Mouse (Mus musculus): ENCODE results near the gene Gm20671. TPM values are rescaled to one million over a fixed set of nuclear protein-coding genes. Genes with fewer than 3 reads are reported as not detected.

Gm20671 gene
- polyA plus RNA-seq, 1 experiment, result 26.3 TPM

GRCm38 (mm10) chr5:32713703-32714467 lies 113.0 kb downstream of the Gm20671 start:
- TF ChIP-seq CTCF (IDR thresholded peaks at IDR 0.05; ENCODE audit: borderline replicate concordance, control insufficient read depth, extremely low read depth, insufficient read depth, low read length, poor library complexity), result peak; percentile 99
- TF ChIP-seq POLR2A (IDR thresholded peaks at IDR 0.05; ENCODE audit: control insufficient read depth, extremely low read depth, insufficient read depth, low read length, poor library complexity), result 0 out of 2 replicates have a peak, but pooled peaks have one; percentile 56
- peaks cover 3% of the 10 kb centered on the region for H3K4me1 ChIP-seq (replicated peaks; ENCODE audit: control insufficient read depth, insufficient read depth, low read length)
- DNase-seq, result peak; percentile 86
- H3K27me3 ChIP-seq (ENCODE audit: control insufficient read depth, insufficient read depth, low read length), result no peaks in the 10 kb centered on the region
- H3K27ac ChIP-seq (ENCODE audit: control insufficient read depth, insufficient read depth, low read length), result peak overlapping the region; percentile 67
- under 1% methylated on average over 55 of the region's 55 CpGs for WGBS
- peak overlapping the region; percentile 81 for H3K4me3 ChIP-seq (ENCODE audit: control insufficient read depth, insufficient read depth, low read length)
- no peaks in the 10 kb centered on the region for H3K36me3 ChIP-seq (ENCODE audit: control insufficient read depth, insufficient read depth, low read length)

- H3K36me3 ChIP-seq (ENCODE audit: control insufficient read depth, insufficient read depth, low read length), result no peaks in the 10 kb centered on the region
- peaks cover 3% of the 10 kb centered on the region for H3K4me1 ChIP-seq (replicated peaks; ENCODE audit: control insufficient read depth, insufficient read depth, low read length)
- peak overlapping the region; percentile 81 for H3K4me3 ChIP-seq (ENCODE audit: control insufficient read depth, insufficient read depth, low read length)
- 22% methylated on average over 2 of the region's 2 CpGs for WGBS
- H3K27me3 ChIP-seq (ENCODE audit: control insufficient read depth, insufficient read depth, low read length), result no peaks in the 10 kb centered on the region
- peak overlapping the region; percentile 67 for H3K27ac ChIP-seq (ENCODE audit: control insufficient read depth, insufficient read depth, low read length)
- DNase-seq, result peak; percentile 6
- TF ChIP-seq CTCF (IDR thresholded peaks at IDR 0.05; ENCODE audit: borderline replicate concordance, control insufficient read depth, extremely low read depth, insufficient read depth, low read length, poor library complexity), result no peak
- no peak for TF ChIP-seq POLR2A (IDR thresholded peaks at IDR 0.05; ENCODE audit: control insufficient read depth, extremely low read depth, insufficient read depth, low read length, poor library complexity)
Observed at GRCm38 (mm10) chr5:32713042-32713702, 113.7 kb downstream of the Gm20671 start.

GRCm38 (mm10) chr5:32712221-32713041 lies 114.5 kb downstream of the Gm20671 start:
- no peak overlapping the region for H3K4me3 ChIP-seq (ENCODE audit: control insufficient read depth, insufficient read depth, low read length)
- no peak overlapping the region for H3K27ac ChIP-seq (ENCODE audit: control insufficient read depth, insufficient read depth, low read length)
- no peak for TF ChIP-seq POLR2A (IDR thresholded peaks at IDR 0.05; ENCODE audit: control insufficient read depth, extremely low read depth, insufficient read depth, low read length, poor library complexity)
- TF ChIP-seq CTCF (IDR thresholded peaks at IDR 0.05; ENCODE audit: borderline replicate concordance, control insufficient read depth, extremely low read depth, insufficient read depth, low read length, poor library complexity), result no peak
- WGBS, result 84% methylated on average over 4 of the region's 4 CpGs
- no peak for DNase-seq
- peaks cover 3% of the 10 kb centered on the region for H3K4me1 ChIP-seq (replicated peaks; ENCODE audit: control insufficient read depth, insufficient read depth, low read length)
- no peaks in the 10 kb centered on the region for H3K27me3 ChIP-seq (ENCODE audit: control insufficient read depth, insufficient read depth, low read length)
- no peaks in the 10 kb centered on the region for H3K36me3 ChIP-seq (ENCODE audit: control insufficient read depth, insufficient read depth, low read length)

- Histone ChIP-seq H3K27ac (ENCODE audit: control insufficient read depth, insufficient read depth, low read length) (no peak overlapping the region), H3K27me3 (ENCODE audit: control insufficient read depth, insufficient read depth, low read length) (no peaks in the 10 kb centered on the region), H3K4me3 (ENCODE audit: control insufficient read depth, insufficient read depth, low read length) (no peak overlapping the region), H3K36me3 (ENCODE audit: control insufficient read depth, insufficient read depth, low read length) (no peaks in the 10 kb centered on the region), H3K4me1 (replicated peaks; ENCODE audit: control insufficient read depth, insufficient read depth, low read length) (peaks cover 3% of the 10 kb centered on the region)
- DNase-seq, result no peak
- 95% methylated on average over 5 of the region's 5 CpGs for WGBS
- no peak for TF ChIP-seq POLR2A (IDR thresholded peaks at IDR 0.05; ENCODE audit: control insufficient read depth, extremely low read depth, insufficient read depth, low read length, poor library complexity)
- no peak for TF ChIP-seq CTCF (IDR thresholded peaks at IDR 0.05; ENCODE audit: borderline replicate concordance, control insufficient read depth, extremely low read depth, insufficient read depth, low read length, poor library complexity)
Observed at GRCm38 (mm10) chr5:32711485-32711884, 115.4 kb downstream of the Gm20671 start.

- H3K27me3 ChIP-seq (ENCODE audit: control insufficient read depth, insufficient read depth, low read length), result no peaks in the 10 kb centered on the region
- TF ChIP-seq POLR2A (IDR thresholded peaks at IDR 0.05; ENCODE audit: control insufficient read depth, extremely low read depth, insufficient read depth, low read length, poor library complexity) (no peak), CTCF (IDR thresholded peaks at IDR 0.05; ENCODE audit: borderline replicate concordance, control insufficient read depth, extremely low read depth, insufficient read depth, low read length, poor library complexity) (no peak)
- no peaks in the 10 kb centered on the region for H3K4me1 ChIP-seq (replicated peaks; ENCODE audit: control insufficient read depth, insufficient read depth, low read length)
- no peak overlapping the region for H3K4me3 ChIP-seq (ENCODE audit: control insufficient read depth, insufficient read depth, low read length)
- H3K27ac ChIP-seq (ENCODE audit: control insufficient read depth, insufficient read depth, low read length), result no peak overlapping the region
- no peak for DNase-seq
- 85% methylated on average over 2 of the region's 2 CpGs for WGBS
- no peaks in the 10 kb centered on the region for H3K36me3 ChIP-seq (ENCODE audit: control insufficient read depth, insufficient read depth, low read length)
Observed at GRCm38 (mm10) chr5:32706226-32706780, 120.6 kb downstream of the Gm20671 start.

Measured in thymus, adult 2 months (tissue).